Mouse (Mus musculus): ENCODE data around the gene Lrrtm4. TPM values are rescaled to one million over a fixed set of nuclear protein-coding genes. Genes with fewer than 3 reads are reported as not detected.

The Lrrtm4 gene
- polyA plus RNA-seq, 1 experiment from 2014 or later: 15.9 TPM

DNA sequence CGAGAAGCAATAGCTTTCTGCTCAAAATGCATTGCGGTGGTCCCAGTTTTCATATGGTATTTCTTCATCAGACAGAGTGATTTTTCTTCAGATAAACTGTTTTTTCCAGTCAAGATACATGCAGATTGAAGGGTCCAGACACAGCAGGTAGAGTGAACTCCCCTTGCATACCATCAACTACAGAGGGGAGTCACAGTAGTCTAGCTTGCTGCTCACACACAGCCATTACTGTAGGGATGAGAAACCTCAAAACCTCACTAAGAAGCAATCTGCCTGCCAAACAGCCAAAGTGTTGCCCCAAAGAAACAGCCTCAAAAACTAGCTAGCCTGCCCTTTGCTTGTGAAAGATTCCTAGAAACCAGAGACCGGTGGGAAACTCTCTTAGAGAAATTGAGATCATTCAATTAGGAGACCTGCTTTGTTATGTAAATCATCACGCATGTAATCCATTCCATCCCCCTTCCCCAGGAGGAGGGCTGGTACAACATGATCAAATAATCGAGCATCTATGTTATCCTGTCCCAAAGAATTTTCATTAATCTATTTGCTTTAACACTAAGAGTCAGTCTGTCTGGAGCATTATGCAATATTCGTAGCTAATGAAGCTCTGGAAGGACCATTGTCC, 166.9 kb downstream of the Lrrtm4 start:
- WGBS: 50% methylated on average over 6 of the region's 6 CpGs
- H3K4me3 ChIP-seq: no peak overlapping the region
- no peaks in the 10 kb centered on the region for H3K36me3 ChIP-seq
- ATAC-seq (ENCODE audit: low FRiP score, low read depth): no peak
- no peaks in the 10 kb centered on the region for H3K4me1 ChIP-seq (replicated peaks)
- no peaks in the 10 kb centered on the region for H3K27me3 ChIP-seq
- H3K4me2 ChIP-seq: no peak overlapping the region
- no peaks in the 10 kb centered on the region for H3K9me3 ChIP-seq
- no peak overlapping the region for H3K9ac ChIP-seq
- no peak overlapping the region for H3K27ac ChIP-seq (replicated peaks)

DNA sequence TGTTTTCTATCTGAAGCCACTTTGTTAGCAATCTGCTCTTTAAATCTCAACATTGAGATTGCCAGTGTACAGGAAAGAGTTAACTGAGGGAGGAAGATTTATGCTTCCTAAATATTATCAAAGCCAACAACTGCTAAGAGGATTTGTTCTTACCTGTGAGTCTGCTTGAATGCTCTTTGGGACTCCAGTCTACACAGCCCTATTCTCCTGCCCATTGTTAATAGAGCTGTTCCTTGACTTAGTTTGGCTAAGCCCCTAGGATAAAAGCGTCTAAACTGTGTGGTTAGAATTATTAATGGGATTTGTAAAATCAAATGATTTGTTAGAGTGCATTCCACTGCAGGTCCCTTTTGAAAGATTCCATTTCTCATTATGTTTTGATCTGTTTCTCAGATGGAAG, 168.1 kb downstream of the Lrrtm4 start:
- no peaks in the 10 kb centered on the region for H3K4me1 ChIP-seq (replicated peaks)

DNA sequence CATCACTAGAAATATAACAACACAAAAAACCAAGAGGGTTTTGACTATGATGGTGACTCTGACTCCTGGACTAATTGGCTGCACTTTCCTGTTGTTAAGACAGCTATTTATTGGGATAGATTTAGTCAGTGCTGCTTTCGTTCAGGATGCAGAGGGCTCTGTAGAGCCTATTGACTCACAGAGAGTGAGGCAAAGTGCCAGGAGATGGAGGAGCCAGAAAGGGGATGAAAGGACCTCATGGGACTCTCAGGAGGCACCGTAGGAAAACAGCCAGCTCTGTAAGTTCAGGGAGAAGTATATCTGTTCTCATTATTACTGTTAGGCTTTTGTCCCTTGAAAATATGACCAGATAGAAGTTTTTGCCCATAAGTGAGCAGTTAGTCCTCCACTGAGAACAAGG, 190.8 kb downstream of the Lrrtm4 start:
- Histone ChIP-seq H3K4me1 (replicated peaks) (no peaks in the 10 kb centered on the region), H3K9ac (no peak overlapping the region), H3K9me3 (no peaks in the 10 kb centered on the region), H3K36me3 (no peaks in the 10 kb centered on the region), H3K4me2 (no peak overlapping the region), H3K4me3 (no peak overlapping the region), H3K27me3 (no peaks in the 10 kb centered on the region), H3K27ac (replicated peaks) (no peak overlapping the region)
- no peak for ATAC-seq (ENCODE audit: low FRiP score, low read depth)
- WGBS: 36% methylated on average over 2 of the region's 2 CpGs

More for the DNA sequence above, 168.1 kb downstream of the Lrrtm4 start:
- Histone ChIP-seq H3K4me3 (no peak overlapping the region), H3K4me2 (no peak overlapping the region), H3K9ac (no peak overlapping the region), H3K9me3 (no peaks in the 10 kb centered on the region), H3K36me3 (no peaks in the 10 kb centered on the region), H3K27ac (replicated peaks) (no peak overlapping the region), H3K27me3 (no peaks in the 10 kb centered on the region)
- WGBS: 67% methylated on average over 1 of the region's 1 CpGs
- no peak for ATAC-seq (ENCODE audit: low FRiP score, low read depth)

DNA sequence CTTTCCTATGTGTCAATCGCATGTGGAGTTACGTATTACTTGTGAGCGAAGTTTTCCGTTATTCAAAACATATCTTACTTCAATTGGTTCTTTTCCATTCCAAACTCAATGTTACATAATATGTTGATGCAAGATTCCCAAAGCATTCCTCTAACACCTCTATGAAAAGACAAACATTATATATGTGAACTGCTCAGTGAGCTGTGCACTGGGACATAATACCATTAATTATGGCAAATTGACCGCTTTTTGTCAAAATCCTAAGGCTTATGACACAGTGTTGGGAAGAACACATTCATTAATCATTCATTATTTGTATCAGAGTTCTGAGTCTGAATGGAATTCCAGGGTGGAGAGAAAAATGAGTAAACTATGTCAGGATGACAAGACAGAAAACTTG, 191.6 kb downstream of the Lrrtm4 start:
- 89% methylated on average over 5 of the region's 5 CpGs for WGBS

GRCm38 (mm10) chr6:80261595-80261994, 242.9 kb downstream of the Lrrtm4 start:
- Histone ChIP-seq H3K4me1 (replicated peaks) (no peaks in the 10 kb centered on the region), H3K27me3 (no peaks in the 10 kb centered on the region), H3K9ac (no peak overlapping the region), H3K4me3 (no peak overlapping the region), H3K9me3 (no peaks in the 10 kb centered on the region), H3K4me2 (no peak overlapping the region), H3K27ac (replicated peaks) (no peak overlapping the region), H3K36me3 (no peaks in the 10 kb centered on the region)
- 94% methylated on average over 1 of the region's 1 CpGs for WGBS
- ATAC-seq (ENCODE audit: low FRiP score, low read depth): no peak

More for the DNA sequence above, 191.6 kb downstream of the Lrrtm4 start:
- no peak for ATAC-seq (ENCODE audit: low FRiP score, low read depth)
- no peaks in the 10 kb centered on the region for H3K4me1 ChIP-seq (replicated peaks)
- no peak overlapping the region for H3K9ac ChIP-seq
- no peak overlapping the region for H3K4me2 ChIP-seq
- no peaks in the 10 kb centered on the region for H3K27me3 ChIP-seq
- no peaks in the 10 kb centered on the region for H3K9me3 ChIP-seq
- no peaks in the 10 kb centered on the region for H3K36me3 ChIP-seq
- no peak overlapping the region for H3K27ac ChIP-seq (replicated peaks)
- H3K4me3 ChIP-seq: no peak overlapping the region

DNA sequence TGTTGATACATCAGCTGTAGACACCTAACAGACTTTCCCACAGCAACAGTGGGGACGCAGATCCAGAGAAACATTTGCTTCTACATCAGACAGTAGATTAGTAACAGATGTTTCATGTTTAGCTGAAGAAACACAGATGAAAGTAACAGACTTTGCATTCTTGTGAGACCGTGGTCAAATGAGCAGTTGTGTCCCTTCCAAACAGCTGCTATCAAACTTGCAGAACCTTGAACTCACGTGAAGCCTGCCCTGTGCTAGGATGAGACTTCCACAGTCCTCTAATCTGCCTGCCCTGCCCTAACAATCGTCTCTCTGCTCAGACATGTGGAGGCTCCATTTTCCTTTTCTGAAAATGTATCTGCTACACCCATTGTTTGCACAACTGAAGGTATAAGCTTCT, 245.3 kb downstream of the Lrrtm4 start:
- Histone ChIP-seq H3K4me1 (replicated peaks) (no peaks in the 10 kb centered on the region), H3K9me3 (no peaks in the 10 kb centered on the region), H3K27me3 (no peaks in the 10 kb centered on the region), H3K4me3 (no peak overlapping the region), H3K9ac (no peak overlapping the region), H3K36me3 (no peaks in the 10 kb centered on the region), H3K4me2 (no peak overlapping the region), H3K27ac (replicated peaks) (no peak overlapping the region)
- 79% methylated on average over 4 of the region's 4 CpGs for WGBS
- ATAC-seq (ENCODE audit: low FRiP score, low read depth): no peak

GRCm38 (mm10) chr6:80264584-80264983, 245.9 kb downstream of the Lrrtm4 start:
- Histone ChIP-seq H3K4me3 (no peak overlapping the region), H3K36me3 (no peaks in the 10 kb centered on the region), H3K9me3 (no peaks in the 10 kb centered on the region), H3K9ac (no peak overlapping the region), H3K4me2 (no peak overlapping the region), H3K27ac (replicated peaks) (no peak overlapping the region), H3K4me1 (replicated peaks) (no peaks in the 10 kb centered on the region), H3K27me3 (no peaks in the 10 kb centered on the region)
- ATAC-seq (ENCODE audit: low FRiP score, low read depth): no peak

DNA sequence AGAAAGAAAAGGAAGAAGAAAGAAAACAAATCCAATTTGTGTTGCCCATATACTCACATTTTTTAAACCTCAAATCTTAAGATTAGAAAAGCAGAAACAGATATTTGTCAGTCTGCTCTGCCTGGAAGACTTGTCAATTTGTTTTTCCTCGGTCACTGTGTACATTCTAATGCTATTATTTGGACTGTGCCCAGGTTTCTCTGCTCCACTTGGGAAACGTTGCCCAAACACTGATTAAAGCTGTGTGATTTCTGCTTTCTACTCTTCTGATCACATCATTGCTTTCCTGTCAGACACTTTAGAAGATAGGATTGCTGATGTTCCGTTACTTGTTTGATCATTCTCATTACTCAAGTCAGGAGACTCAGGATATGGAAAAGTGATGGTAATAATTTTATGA, 247.1 kb downstream of the Lrrtm4 start:
- H3K9ac ChIP-seq: no peak overlapping the region
- no peaks in the 10 kb centered on the region for H3K36me3 ChIP-seq
- H3K9me3 ChIP-seq: no peaks in the 10 kb centered on the region
- WGBS: 68% methylated on average over 3 of the region's 3 CpGs
- no peak for ATAC-seq (ENCODE audit: low FRiP score, low read depth)
- H3K27me3 ChIP-seq: no peaks in the 10 kb centered on the region
- H3K4me2 ChIP-seq: no peak overlapping the region
- H3K27ac ChIP-seq (replicated peaks): no peak overlapping the region
- H3K4me1 ChIP-seq (replicated peaks): no peaks in the 10 kb centered on the region
- H3K4me3 ChIP-seq: no peak overlapping the region

- Histone ChIP-seq H3K4me2 (no peak overlapping the region), H3K27ac (replicated peaks) (no peak overlapping the region), H3K27me3 (no peaks in the 10 kb centered on the region), H3K4me1 (replicated peaks) (no peaks in the 10 kb centered on the region), H3K9ac (no peak overlapping the region), H3K9me3 (no peaks in the 10 kb centered on the region), H3K4me3 (no peak overlapping the region), H3K36me3 (no peaks in the 10 kb centered on the region)
- no peak for ATAC-seq (ENCODE audit: low FRiP score, low read depth)
- WGBS: 98% methylated on average over 1 of the region's 1 CpGs
Measured at GRCm38 (mm10) chr6:80286968-80287367, 268.3 kb downstream of the Lrrtm4 start.

DNA sequence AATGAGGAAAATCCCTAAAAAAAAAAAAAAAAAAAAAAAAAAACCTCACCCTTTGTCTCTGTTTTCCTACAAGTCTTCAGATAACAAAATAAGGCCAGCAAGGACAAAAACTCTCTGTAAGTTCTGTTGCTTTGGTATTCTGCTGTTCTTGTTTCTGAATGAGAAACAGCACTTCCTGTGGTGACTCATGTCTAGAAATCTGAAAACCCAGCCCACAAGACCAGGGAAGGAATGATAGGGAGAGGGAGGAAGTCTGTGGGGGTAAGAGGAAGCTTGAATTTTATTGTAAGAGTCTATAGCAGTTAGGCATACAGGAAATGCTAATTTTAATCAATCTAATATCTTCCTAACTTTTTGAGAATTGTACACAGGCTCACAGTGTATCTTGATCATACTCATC, 283.2 kb downstream of the Lrrtm4 start:
- no peak for ATAC-seq (ENCODE audit: low FRiP score, low read depth)
- no peak overlapping the region for H3K4me2 ChIP-seq

DNA sequence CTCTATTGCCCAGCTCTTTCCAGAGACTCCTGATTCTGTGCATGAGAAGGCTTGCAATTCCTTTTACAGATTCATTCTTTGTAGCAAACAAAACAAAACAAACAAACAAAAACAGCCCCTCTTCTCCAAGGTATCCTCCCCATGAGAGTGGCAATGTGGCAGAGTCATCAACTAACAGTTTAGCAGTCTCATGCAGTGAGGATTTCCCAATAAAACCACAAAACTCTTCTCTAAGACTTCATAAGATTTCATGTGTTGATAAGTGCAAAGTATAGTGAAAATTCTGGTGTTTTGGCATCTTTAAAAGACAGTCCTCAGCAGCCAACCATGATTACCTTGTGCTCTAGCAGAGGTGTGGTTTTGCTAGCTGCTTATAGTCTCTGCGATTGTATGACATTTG, 284.9 kb downstream of the Lrrtm4 start:
- ATAC-seq (ENCODE audit: low FRiP score, low read depth): no peak
- H3K36me3 ChIP-seq: no peaks in the 10 kb centered on the region
- no peak overlapping the region for H3K4me3 ChIP-seq
- H3K9me3 ChIP-seq: no peaks in the 10 kb centered on the region
- H3K4me2 ChIP-seq: no peak overlapping the region
- H3K27ac ChIP-seq (replicated peaks): no peak overlapping the region
- H3K4me1 ChIP-seq (replicated peaks): no peaks in the 10 kb centered on the region
- H3K27me3 ChIP-seq: no peaks in the 10 kb centered on the region
- 100% methylated on average over 1 of the region's 1 CpGs for WGBS
- H3K9ac ChIP-seq: no peak overlapping the region

More for the DNA sequence above, 283.2 kb downstream of the Lrrtm4 start:
- Histone ChIP-seq H3K9me3 (no peaks in the 10 kb centered on the region), H3K27ac (replicated peaks) (no peak overlapping the region), H3K9ac (no peak overlapping the region), H3K27me3 (no peaks in the 10 kb centered on the region), H3K4me1 (replicated peaks) (no peaks in the 10 kb centered on the region), H3K4me3 (no peak overlapping the region), H3K36me3 (no peaks in the 10 kb centered on the region)

- Histone ChIP-seq H3K27ac (replicated peaks) (no peak overlapping the region), H3K4me3 (no peak overlapping the region), H3K4me1 (replicated peaks) (no peaks in the 10 kb centered on the region), H3K36me3 (no peaks in the 10 kb centered on the region), H3K27me3 (no peaks in the 10 kb centered on the region), H3K4me2 (no peak overlapping the region), H3K9me3 (no peaks in the 10 kb centered on the region), H3K9ac (no peak overlapping the region)
- no peak for ATAC-seq (ENCODE audit: low FRiP score, low read depth)
- 88% methylated on average over 3 of the region's 3 CpGs for WGBS
Measured at GRCm38 (mm10) chr6:80328391-80328790, 309.7 kb downstream of the Lrrtm4 start.

GRCm38 (mm10) chr6:80331751-80332150, 313.1 kb downstream of the Lrrtm4 start:
- Histone ChIP-seq H3K9ac (no peak overlapping the region), H3K27me3 (no peaks in the 10 kb centered on the region), H3K4me1 (replicated peaks) (no peaks in the 10 kb centered on the region), H3K4me2 (no peak overlapping the region), H3K9me3 (no peaks in the 10 kb centered on the region), H3K27ac (replicated peaks) (no peak overlapping the region), H3K4me3 (no peak overlapping the region), H3K36me3 (no peaks in the 10 kb centered on the region)
- ATAC-seq (ENCODE audit: low FRiP score, low read depth): no peak
- WGBS: 84% methylated on average over 3 of the region's 3 CpGs
